Mouse (Mus musculus) brain, embryonic 14.5 days (tissue): Measurements from ENCODE around the gene Cd47.

Source experiments
- CTCF ChIP-seq: fragments of 200-500 bp; IDR thresholded peaks from 2 replicates; pipeline ENCODE4 v1.5.1; 2012; ENCODE audit warnings: inconsistent platforms, mild to moderate bottlenecking, moderate library complexity, borderline replicate concordance; ENCODE audit not compliant: insufficient read depth, insufficient read length; ENCODE audit errors: extremely low read depth
- POLR2A ChIP-seq: fragments of 200-500 bp; IDR thresholded peaks from 2 replicates; pipeline ENCODE4 v1.6.1; 2012; ENCODE audit warnings: mild to moderate bottlenecking, inconsistent platforms, borderline replicate concordance; ENCODE audit not compliant: poor library complexity, insufficient read depth, insufficient read length, severe bottlenecking; ENCODE audit errors: extremely low read depth

DNA sequence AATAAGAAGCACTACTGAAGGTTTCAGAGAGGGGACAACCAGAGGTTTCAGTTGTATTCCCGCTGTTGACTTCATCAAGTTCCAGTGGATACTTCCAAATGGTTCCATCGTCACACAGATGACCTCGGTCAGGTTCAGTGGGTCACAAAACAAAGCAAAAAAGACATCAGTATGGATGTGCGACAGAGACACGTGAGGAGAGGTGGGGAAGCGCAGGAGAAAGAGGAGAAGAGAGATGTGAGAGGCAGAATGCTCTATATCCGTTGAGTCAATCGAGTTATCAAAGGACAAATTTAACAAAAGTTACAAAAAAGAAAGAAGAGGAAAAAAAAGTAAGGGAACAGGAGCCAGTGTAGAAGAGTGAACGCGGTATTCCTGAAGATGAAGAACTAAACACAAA is 154.6 kb downstream of the Cd47 start:
- TF ChIP-seq CTCF (no peak), POLR2A (no peak)
